Mouse (Mus musculus): ENCODE results near the gene Grid1.

The Grid1 gene

DNA sequence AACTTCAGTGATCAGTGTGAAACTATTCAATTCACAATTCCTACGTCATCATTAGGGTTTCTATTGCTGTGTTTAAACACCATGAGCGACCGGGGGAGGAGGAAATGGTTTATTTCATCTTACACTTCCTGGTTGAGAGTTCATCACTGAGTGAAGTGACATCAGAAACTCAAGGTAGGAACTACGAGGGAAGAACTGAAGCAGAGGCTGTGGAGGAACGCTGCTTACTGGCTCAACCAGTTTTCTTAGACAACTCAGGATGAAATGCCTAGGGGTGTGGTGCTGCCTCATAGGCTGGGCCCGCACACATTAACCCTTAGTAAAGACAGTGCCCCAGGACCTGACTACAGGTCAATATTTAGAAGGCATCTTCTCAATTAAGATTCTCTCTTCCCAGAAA, 389.5 kb downstream of the Grid1 start:
- DNase-seq (ENCODE audit: low read depth, low spot score) = no peak

GRCm38 (mm10) chr14:35219021-35219420, 399.1 kb downstream of the Grid1 start:
- DNase-seq (ENCODE audit: low read depth, low spot score) = no peak

GRCm38 (mm10) chr14:35222196-35222595, 402.3 kb downstream of the Grid1 start:
- DNase-seq (ENCODE audit: low read depth, low spot score) = no peak

GRCm38 (mm10) chr14:35227581-35227980, 407.7 kb downstream of the Grid1 start:
- no peak for DNase-seq (ENCODE audit: low read depth, low spot score)

- DNase-seq (ENCODE audit: low read depth, low spot score) = no peak
These were observed 411.5 kb downstream of the Grid1 start for GRCm38 (mm10) chr14:35231384-35231783.

GRCm38 (mm10) chr14:35242882-35243281, 423.0 kb downstream of the Grid1 start:
- DNase-seq (ENCODE audit: low read depth, low spot score) = no peak

DNA sequence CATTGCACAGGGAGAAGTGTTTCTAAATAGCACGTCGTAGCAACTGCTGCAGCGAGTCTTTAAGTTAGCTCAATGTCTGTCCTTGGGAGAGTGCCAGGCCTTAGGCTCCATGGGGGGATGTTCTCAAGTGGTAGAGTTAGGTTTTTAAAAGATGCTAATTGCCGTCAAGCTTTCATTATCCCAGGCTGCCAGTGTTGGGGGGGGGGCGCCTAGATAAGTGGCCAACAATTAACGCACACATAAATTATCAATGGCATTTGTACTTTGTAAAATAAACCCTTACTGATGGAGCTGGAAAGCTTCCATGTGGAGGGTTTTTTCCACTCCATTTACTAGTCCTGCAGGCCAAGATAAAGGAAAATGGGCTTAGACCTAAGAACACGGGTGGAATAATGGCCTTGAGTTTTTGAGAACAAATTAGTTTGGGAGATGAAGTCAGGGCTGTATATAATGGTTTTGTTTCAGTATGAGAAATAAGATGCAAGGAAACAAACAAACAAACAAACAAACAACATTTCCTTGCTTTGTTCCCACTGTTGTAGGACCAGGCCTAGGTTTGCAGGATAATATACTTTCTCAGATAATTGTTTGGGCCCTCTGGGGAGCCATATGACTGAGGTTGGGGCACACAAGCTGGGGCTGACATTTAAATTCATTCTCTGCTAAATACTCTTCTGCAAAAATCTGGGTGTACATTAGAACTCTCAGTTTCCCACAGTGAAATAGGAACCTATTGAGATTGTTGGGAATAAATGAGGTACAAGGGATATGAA, 425.1 kb downstream of the Grid1 start:
- DNase-seq (ENCODE audit: low read depth, low spot score) = no peak

GRCm38 (mm10) chr14:35250412-35250811, 430.5 kb downstream of the Grid1 start:
- no peak for DNase-seq (ENCODE audit: low read depth, low spot score)

GRCm38 (mm10) chr14:35254477-35254876, 434.6 kb downstream of the Grid1 start:
- DNase-seq (ENCODE audit: low read depth, low spot score) = no peak

DNA sequence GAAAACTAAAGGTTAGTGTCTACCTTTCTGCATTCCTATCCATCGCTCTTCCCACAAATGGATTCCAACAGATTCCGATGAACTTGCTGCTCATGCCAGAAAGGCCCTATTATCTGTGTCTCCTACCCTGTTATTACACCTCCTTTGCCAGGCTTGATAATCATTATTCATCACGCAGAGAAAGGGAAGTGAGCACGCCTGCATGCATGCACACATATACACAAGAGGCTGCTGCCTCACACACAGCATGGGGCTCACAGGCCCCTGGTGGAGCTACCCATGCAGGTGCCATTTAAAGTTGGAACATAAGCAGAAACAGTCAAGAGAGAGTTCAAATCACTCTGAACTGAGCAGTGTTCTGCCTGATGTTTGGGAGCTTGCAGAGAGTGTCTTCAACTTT, 450.4 kb downstream of the Grid1 start:
- no peak for DNase-seq (ENCODE audit: low read depth, low spot score)

- no peak for DNase-seq (ENCODE audit: low read depth, low spot score)
These were observed 489.3 kb downstream of the Grid1 start for GRCm38 (mm10) chr14:35309201-35309600.

DNA sequence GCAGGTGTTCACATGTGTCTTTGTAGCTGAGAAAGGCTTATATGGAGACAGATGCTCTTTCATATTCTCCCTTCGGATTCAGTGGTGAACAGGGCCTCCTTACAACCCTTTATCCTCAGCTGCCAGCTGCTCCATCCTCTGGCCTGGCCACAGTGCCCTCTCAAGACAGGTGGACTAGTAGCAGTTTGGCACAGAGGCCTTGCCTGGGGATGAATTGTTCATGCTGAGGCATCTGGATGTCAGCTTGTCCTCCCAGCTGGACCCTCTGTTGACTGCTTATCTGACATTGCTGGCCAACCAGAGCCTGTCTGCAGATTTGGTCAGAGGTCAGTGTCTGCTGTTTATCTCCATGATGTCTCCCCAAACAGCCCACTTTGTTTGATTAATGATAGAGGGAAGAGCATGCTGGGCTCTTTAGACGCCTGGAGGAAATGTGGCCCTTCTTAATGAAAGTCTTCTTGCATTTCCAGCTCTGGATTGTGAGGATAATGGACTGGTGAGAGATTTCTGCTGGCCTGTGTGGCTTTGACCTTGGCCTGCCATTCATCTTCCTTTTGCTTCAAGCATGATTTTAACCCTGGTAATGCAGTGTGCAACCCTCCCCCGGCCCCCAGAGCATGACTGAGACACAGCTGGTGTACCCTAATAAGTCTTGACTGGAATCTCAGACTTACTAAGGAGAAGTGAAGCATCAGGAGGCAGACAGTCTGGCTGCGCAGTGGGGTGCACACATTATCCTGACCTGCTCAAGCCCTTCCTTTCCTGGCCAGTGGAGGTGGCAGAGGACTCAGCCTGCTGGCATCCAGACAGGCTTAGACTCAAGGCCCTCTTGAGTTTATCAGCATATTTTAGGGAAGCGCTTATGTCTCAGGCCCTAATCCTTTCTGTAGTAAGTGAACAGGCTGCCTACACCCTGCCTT, 493.7 kb downstream of the Grid1 start:
- DNase-seq (ENCODE audit: low read depth, low spot score) = no peak

- no peak for DNase-seq (ENCODE audit: low read depth, low spot score)
These were observed 506.4 kb downstream of the Grid1 start for GRCm38 (mm10) chr14:35326306-35326705.

DNA sequence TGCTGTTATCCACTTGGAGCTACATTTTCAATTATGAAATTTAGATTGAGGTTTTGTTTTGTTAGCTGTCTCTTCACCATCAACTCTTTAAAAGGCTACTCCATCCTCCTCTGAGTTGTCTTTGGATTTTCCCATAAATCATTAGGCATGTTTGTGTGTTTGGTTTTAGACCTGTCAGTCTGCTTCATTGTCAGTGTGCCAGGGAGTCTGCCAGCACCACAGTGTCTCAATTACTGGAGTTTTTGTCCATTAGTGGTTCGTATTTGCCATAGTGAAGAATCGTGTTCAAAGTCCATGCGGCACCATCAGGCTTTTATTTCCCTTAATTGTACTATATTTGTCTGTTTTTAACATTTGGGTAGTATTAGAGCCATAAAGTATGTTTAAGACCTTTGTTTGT, 516.7 kb downstream of the Grid1 start:
- no peak for DNase-seq (ENCODE audit: low read depth, low spot score)

GRCm38 (mm10) chr14:35356011-35356410, 536.1 kb downstream of the Grid1 start:
- DNase-seq (ENCODE audit: low read depth, low spot score) = no peak

GRCm38 (mm10) chr14:35356480-35357085, 536.7 kb downstream of the Grid1 start:
- no peak for DNase-seq (ENCODE audit: low read depth, low spot score)

- peak; percentile 19 for DNase-seq (ENCODE audit: low read depth, low spot score)
These were observed 538.4 kb downstream of the Grid1 start for GRCm38 (mm10) chr14:35358136-35358821.

- DNase-seq (ENCODE audit: low read depth, low spot score) = no peak
These were observed 545.5 kb downstream of the Grid1 start for GRCm38 (mm10) chr14:35365177-35365944.

DNA sequence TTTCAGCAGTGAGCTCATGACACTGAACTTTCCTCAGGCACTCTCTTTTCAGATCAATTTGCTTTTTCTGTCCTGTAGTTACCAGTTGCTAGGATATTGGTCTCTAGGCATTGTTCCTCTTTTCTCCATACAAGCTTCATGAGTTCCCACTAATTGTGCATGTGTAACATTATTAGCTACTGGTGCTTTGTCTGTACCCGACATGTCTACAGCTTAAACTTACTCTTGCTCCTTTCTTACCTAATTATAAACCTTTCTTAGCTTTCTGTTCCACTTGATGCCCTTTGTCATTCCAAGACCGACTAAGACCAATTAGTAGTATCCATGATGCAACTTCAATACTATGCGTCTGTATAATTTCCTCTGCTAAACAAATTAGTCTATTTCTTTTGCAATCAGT, 554.5 kb downstream of the Grid1 start:
- DNase-seq (ENCODE audit: low read depth, low spot score) = no peak

- no peak for DNase-seq (ENCODE audit: low read depth, low spot score)
These were observed 573.7 kb downstream of the Grid1 start for GRCm38 (mm10) chr14:35393591-35393990.

Measured in skeletal muscle tissue, adult 2 months (tissue).